Mouse (Mus musculus) bone marrow macrophage, adult 2 months (primary cell): ENCODE measurements around the gene Arl4c. TPM values are rescaled to one million over a fixed set of nuclear protein-coding genes. Genes with fewer than 3 reads are reported as not detected.

ENCODE experiments used
- H3K27ac ChIP-seq: 2 replicates; pipeline ENCODE4 v1.5.1; 2012; ENCODE audit warnings: low read depth, low read length; ENCODE audit not compliant: insufficient read depth
- H3K4me1 ChIP-seq: 2 replicates; pipeline ENCODE4 v1.6.1; 2012; ENCODE audit warnings: low read length; ENCODE audit not compliant: control insufficient read depth, insufficient read depth
- H3K4me3 ChIP-seq: 2 replicates; pipeline ENCODE4 v1.5.1; 2012; ENCODE audit warnings: mild to moderate bottlenecking, low read length, moderate library complexity; ENCODE audit not compliant: insufficient read depth
- CTCF ChIP-seq: IDR thresholded peaks from 2 replicates; pipeline ENCODE4 v1.5.1; 2012; ENCODE audit warnings: low read depth, mild to moderate bottlenecking, low read length, moderate library complexity
- POLR2A ChIP-seq: IDR thresholded peaks from 2 replicates; pipeline ENCODE4 v1.6.1; 2012; ENCODE audit warnings: mild to moderate bottlenecking, low read depth, low read length, borderline replicate concordance
- polyA plus RNA-seq: library from polyadenylated mRNA; stranded (reverse); fragments of >200 nt; gene quantifications from 2 replicates; pipeline ENCODE4 v1.2.4, GENCODE M21; 2012; ENCODE audit not compliant: missing spikeins, insufficient read depth, insufficient read length

Arl4c gene
- polyA plus RNA-seq, 1 experiment: 146 TPM

- no peak overlapping the region for H3K4me3 ChIP-seq
- no peak overlapping the region for H3K27ac ChIP-seq
- peaks cover 11% of the 10 kb centered on the region for H3K4me1 ChIP-seq
- TF ChIP-seq CTCF (no peak), POLR2A (no peak)
These were observed 11.4 kb downstream of the Arl4c start for GRCm38 (mm10) chr1:88690601-88691000.

GRCm38 (mm10) chr1:88684765-88685164 is 17.3 kb downstream of the Arl4c start:
- Histone ChIP-seq H3K4me1 (no peaks in the 10 kb centered on the region), H3K4me3 (no peak overlapping the region), H3K27ac (no peak overlapping the region)
- no peak for TF ChIP-seq POLR2A
- no peak for TF ChIP-seq CTCF

- no peak overlapping the region for H3K4me3 ChIP-seq
- no peaks in the 10 kb centered on the region for H3K4me1 ChIP-seq
- no peak overlapping the region for H3K27ac ChIP-seq
- TF ChIP-seq CTCF: no peak
- TF ChIP-seq POLR2A: no peak
These were observed 20.4 kb downstream of the Arl4c start for GRCm38 (mm10) chr1:88681596-88681995.

GRCm38 (mm10) chr1:88680804-88681203 is 21.2 kb downstream of the Arl4c start:
- no peaks in the 10 kb centered on the region for H3K4me1 ChIP-seq
- no peak for TF ChIP-seq CTCF
- TF ChIP-seq POLR2A: no peak
- no peak overlapping the region for H3K27ac ChIP-seq
- H3K4me3 ChIP-seq: no peak overlapping the region

- Histone ChIP-seq H3K4me3 (no peak overlapping the region), H3K27ac (no peak overlapping the region), H3K4me1 (no peaks in the 10 kb centered on the region)
- TF ChIP-seq CTCF (no peak), POLR2A (no peak)
These were observed 23.7 kb downstream of the Arl4c start for GRCm38 (mm10) chr1:88678231-88678739.

- TF ChIP-seq POLR2A (no peak), CTCF (no peak)
- no peak overlapping the region for H3K4me3 ChIP-seq
- no peak overlapping the region for H3K27ac ChIP-seq
- no peaks in the 10 kb centered on the region for H3K4me1 ChIP-seq
These were observed 31.2 kb downstream of the Arl4c start for GRCm38 (mm10) chr1:88670807-88671206.

GRCm38 (mm10) chr1:88668846-88669810 is 32.9 kb downstream of the Arl4c start:
- Histone ChIP-seq H3K4me3 (no peak overlapping the region), H3K4me1 (no peaks in the 10 kb centered on the region), H3K27ac (no peak overlapping the region)
- TF ChIP-seq POLR2A: no peak
- TF ChIP-seq CTCF: no peak

GRCm38 (mm10) chr1:88668353-88668752 is 33.7 kb downstream of the Arl4c start:
- Histone ChIP-seq H3K27ac (no peak overlapping the region), H3K4me3 (no peak overlapping the region), H3K4me1 (peaks cover under 1% of the 10 kb centered on the region)
- TF ChIP-seq CTCF (no peak), POLR2A (no peak)

GRCm38 (mm10) chr1:88664623-88665022 is 37.4 kb downstream of the Arl4c start:
- peaks cover 23% of the 10 kb centered on the region for H3K4me1 ChIP-seq
- no peak overlapping the region for H3K4me3 ChIP-seq
- H3K27ac ChIP-seq: no peak overlapping the region
- TF ChIP-seq POLR2A (no peak), CTCF (no peak)

GRCm38 (mm10) chr1:88662736-88663135 is 39.3 kb downstream of the Arl4c start:
- Histone ChIP-seq H3K27ac (no peak overlapping the region), H3K4me3 (no peak overlapping the region), H3K4me1 (peaks cover 36% of the 10 kb centered on the region)
- no peak for TF ChIP-seq CTCF
- no peak for TF ChIP-seq POLR2A
